ENCODE assay signal across 42 mouse cellular contexts in genomic region chr16:93667976-93668375, GRCm38 (mm10). TPM values are rescaled to one million over a fixed set of nuclear protein-coding genes. Genes with fewer than 3 reads are reported as not detected.
"Had no signal": no experiment of that assay in that cellular context is flagged by ENCODE, and none has a peak within 500 bp of the region (broad histone marks: within the 10 kb centered on the region; RNA-seq: fewer than 3 reads in every experiment).

No protein-coding gene starts in this region.

- H3K27me3 ChIP-seq: limb, embryonic 12.5 days; limb, embryonic 13.5 days; limb, embryonic 15.5 days; liver, embryonic 12.5 days; liver, embryonic 13.5 days; lung, embryonic 15.5 days; megakaryocyte, embryonic 14.5 days; midbrain, embryonic 12.5 days; midbrain, embryonic 13.5 days; neural tube, embryonic 12.5 days; neural tube, embryonic 13.5 days had no signal

- H3K36me3 ChIP-seq: limb, embryonic 10.5 days; limb, embryonic 12.5 days; limb, embryonic 13.5 days; limb, embryonic 15.5 days; liver, embryonic 12.5 days; liver, embryonic 13.5 days; liver, embryonic 15.5 days; lung, embryonic 15.5 days; midbrain, embryonic 10.5 days; midbrain, embryonic 12.5 days; midbrain, embryonic 13.5 days; neural tube, embryonic 12.5 days; neural tube, embryonic 13.5 days had no signal

- DNase-seq: left cerebral cortex, postnatal 4 days; liver; liver, embryonic 13.5 days; liver, postnatal 0 days; lung, adult 18-20 months; lung, adult 2 months; lung, embryonic 14.5 days; lung, postnatal 10 days; lung, postnatal 14 days; lung, postnatal 36 days; lung, postnatal 4 days; midbrain, embryonic 14.5 days had no signal

- H3K27ac ChIP-seq: limb, embryonic 10.5 days; limb, embryonic 12.5 days; limb, embryonic 13.5 days; limb, embryonic 15.5 days; liver, embryonic 12.5 days; liver, embryonic 13.5 days; liver, embryonic 14.5 days; liver, embryonic 15.5 days; lung, embryonic 15.5 days; macrophage; midbrain, embryonic 10.5 days; midbrain, embryonic 12.5 days; midbrain, embryonic 13.5 days; neural tube, embryonic 12.5 days; neural tube, embryonic 13.5 days had no signal

- H3K9ac ChIP-seq: limb, embryonic 12.5 days; limb, embryonic 13.5 days; limb, embryonic 15.5 days; liver, embryonic 12.5 days; liver, embryonic 13.5 days; liver, embryonic 14.5 days; liver, embryonic 15.5 days; liver, postnatal 0 days; lung, embryonic 14.5 days; lung, embryonic 15.5 days; midbrain, embryonic 12.5 days; midbrain, embryonic 13.5 days; neural tube, embryonic 12.5 days; neural tube, embryonic 13.5 days had no signal

- H3K4me2 ChIP-seq: limb, embryonic 12.5 days; limb, embryonic 13.5 days; limb, embryonic 15.5 days; liver, embryonic 11.5 days; liver, embryonic 12.5 days; liver, embryonic 13.5 days; liver, embryonic 15.5 days; lung, embryonic 14.5 days; lung, embryonic 15.5 days; midbrain, embryonic 12.5 days; midbrain, embryonic 13.5 days; neural tube, embryonic 12.5 days; neural tube, embryonic 13.5 days had no signal

- H3K9me3 ChIP-seq: limb, embryonic 15.5 days; lung, embryonic 15.5 days had no signal

- H3K4me1 ChIP-seq: limb, embryonic 10.5 days; limb, embryonic 12.5 days; limb, embryonic 13.5 days; limb, embryonic 15.5 days; liver, embryonic 12.5 days; liver, embryonic 13.5 days; liver, embryonic 15.5 days; lung, embryonic 15.5 days; megakaryocyte, embryonic 14.5 days; midbrain, embryonic 10.5 days; midbrain, embryonic 12.5 days; midbrain, embryonic 13.5 days; neural tube, embryonic 12.5 days; neural tube, embryonic 13.5 days had no signal

- H3K4me3 ChIP-seq: limb, embryonic 10.5 days; limb, embryonic 12.5 days; limb, embryonic 13.5 days; limb, embryonic 15.5 days; liver, embryonic 12.5 days; liver, embryonic 13.5 days; liver, embryonic 15.5 days; lung, embryonic 15.5 days; megakaryocyte, embryonic 14.5 days; midbrain, embryonic 10.5 days; midbrain, embryonic 12.5 days; midbrain, embryonic 13.5 days; myocyte; neural tube, embryonic 12.5 days; neural tube, embryonic 13.5 days had no signal

- ATAC-seq: liver, embryonic 12.5 days; liver, postnatal 0 days; lung, postnatal 0 days; midbrain, embryonic 13.5 days; midbrain, embryonic 16.5 days had no signal

RNA-seq across cellular contexts. Expression of gene Gm5678, which starts 40.1 kb away (rescaled TPM):
- total RNA-seq: liver, adult 2 months; megakaryocyte progenitor cell, adult 5-6 weeks; megakaryocyte, adult 5-6 weeks; megakaryocyte-erythroid progenitor cell, adult 5-6 weeks; midbrain, postnatal 0 days; monocyte, adult 5-6 weeks had no signal
- polyA plus RNA-seq: limb, embryonic 10.5 days; limb, embryonic 11.5 days; limb, embryonic 12.5 days; limb, embryonic 13.5 days; limb, embryonic 14.5 days; limb, embryonic 15.5 days; liver, adult 2 months; liver, embryonic 11.5 days; liver, embryonic 12.5 days; liver, embryonic 13.5 days; liver, embryonic 14.5 days; liver, embryonic 15.5 days; liver, embryonic 16.5 days; liver, postnatal 0 days; lung, adult 2 months; lung, embryonic 14.5 days; lung, embryonic 15.5 days; lung, embryonic 16.5 days; lung, postnatal 0 days; macrophage; midbrain, embryonic 10.5 days; midbrain, embryonic 12.5 days; midbrain, embryonic 13.5 days; midbrain, embryonic 14.5 days; midbrain, embryonic 16.5 days; midbrain, postnatal 0 days; myocyte; neural tube, embryonic 11.5 days; neural tube, embryonic 12.5 days; neural tube, embryonic 13.5 days had no signal
